Mouse (Mus musculus) spleen, adult 2 months (tissue): ENCODE results near the gene Ube3b. TPM values are rescaled to one million over a fixed set of nuclear protein-coding genes. Genes with fewer than 3 reads are reported as not detected.

Experiments
- DNase-seq, 2 experiments: peaks; one replicate each; pipeline versions ENCODE4 v3.0.0 to v3.0.0-alpha.2; 2012 to 2021; ENCODE audit warnings: low spot score in 2 of 2, low read depth in 1 of 2
- H3K27ac ChIP-seq: fragments of 200-500 bp; 2 replicates; pipeline ENCODE4 v1.5.1; 2012; ENCODE audit warnings: low read length, inconsistent platforms; ENCODE audit not compliant: insufficient read depth
- H3K27me3 ChIP-seq: fragments of 200-500 bp; 2 replicates; pipeline ENCODE4 v1.6.1; 2012; ENCODE audit warnings: mild to moderate bottlenecking, moderate library complexity, low read length, inconsistent platforms; ENCODE audit not compliant: control insufficient read depth, insufficient read depth
- H3K36me3 ChIP-seq: fragments of 200-500 bp; 2 replicates; pipeline ENCODE4 v1.6.1; 2012; ENCODE audit warnings: mild to moderate bottlenecking, low read length, inconsistent platforms; ENCODE audit not compliant: control insufficient read depth, insufficient read depth
- H3K4me1 ChIP-seq: fragments of 200-500 bp; 2 replicates; pipeline ENCODE4 v1.6.1; 2011; ENCODE audit warnings: inconsistent platforms; ENCODE audit not compliant: control insufficient read depth, insufficient read depth, insufficient read length
- H3K4me3 ChIP-seq: fragments of 200-500 bp; 2 replicates; pipeline ENCODE4 v1.5.1; 2011; ENCODE audit warnings: mild to moderate bottlenecking, inconsistent platforms; ENCODE audit not compliant: insufficient read depth, insufficient read length; ENCODE audit errors: extremely low read depth
- CTCF ChIP-seq: fragments of 200-500 bp; IDR thresholded peaks from 2 replicates; pipeline ENCODE4 v1.5.1; 2011; ENCODE audit warnings: mild to moderate bottlenecking, inconsistent platforms; ENCODE audit not compliant: insufficient read depth, insufficient read length, insufficient replicate concordance; ENCODE audit errors: extremely low read depth
- POLR2A ChIP-seq: fragments of 200-500 bp; IDR thresholded peaks from 2 replicates; pipeline ENCODE4 v1.6.1; 2011; ENCODE audit warnings: low read depth, low read length, inconsistent platforms
- WGBS: fragments of 180-500 bp; shearing (Covaris S2); methylation state at CpG from one replicate; pipeline ENCODE4 v1.1.7; 2018; 5-methylcytosine and 5-hydroxymethylcytosine counted together
- polyA plus RNA-seq: library from polyadenylated mRNA; depleted of rRNA; stranded (reverse); fragments of >200 nt; gene quantifications from 2 replicates; pipeline ENCODE4 v1.2.3, GENCODE M21; 2012

The Ube3b gene
- polyA plus RNA-seq, 1 experiment: 44.4 TPM

DNA sequence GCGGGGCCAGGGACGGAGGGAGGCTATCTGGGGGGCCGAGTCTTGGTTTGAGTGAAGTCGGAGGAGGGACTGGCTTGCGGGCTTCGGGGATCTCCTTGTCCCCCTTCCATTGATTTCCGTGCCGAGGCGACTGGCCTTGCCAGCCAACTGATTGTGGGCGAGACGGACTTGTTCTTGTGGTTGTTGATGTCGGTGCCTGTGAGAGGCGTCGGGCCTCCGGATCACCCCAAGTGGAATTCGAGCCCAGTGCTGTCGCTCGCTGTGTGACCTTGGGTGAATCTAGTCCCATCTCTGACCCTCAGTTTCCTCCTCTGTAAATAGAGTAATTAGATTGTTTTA, 575 bp downstream of the Ube3b start:
- TF ChIP-seq POLR2A (no peak), CTCF (no peak)
- peaks cover 8% of the 10 kb centered on the region for H3K36me3 ChIP-seq
- DNase-seq: no peak
- 2% methylated on average over 18 of the region's 18 CpGs for WGBS
- H3K4me1 ChIP-seq: peaks cover 13% of the 10 kb centered on the region; the same call in 1 of the 2 replicates
- H3K27ac ChIP-seq: peak overlapping the region; percentile 80
- H3K4me3 ChIP-seq: peak overlapping the region; percentile 87
- H3K27me3 ChIP-seq: no peaks in the 10 kb centered on the region

DNA sequence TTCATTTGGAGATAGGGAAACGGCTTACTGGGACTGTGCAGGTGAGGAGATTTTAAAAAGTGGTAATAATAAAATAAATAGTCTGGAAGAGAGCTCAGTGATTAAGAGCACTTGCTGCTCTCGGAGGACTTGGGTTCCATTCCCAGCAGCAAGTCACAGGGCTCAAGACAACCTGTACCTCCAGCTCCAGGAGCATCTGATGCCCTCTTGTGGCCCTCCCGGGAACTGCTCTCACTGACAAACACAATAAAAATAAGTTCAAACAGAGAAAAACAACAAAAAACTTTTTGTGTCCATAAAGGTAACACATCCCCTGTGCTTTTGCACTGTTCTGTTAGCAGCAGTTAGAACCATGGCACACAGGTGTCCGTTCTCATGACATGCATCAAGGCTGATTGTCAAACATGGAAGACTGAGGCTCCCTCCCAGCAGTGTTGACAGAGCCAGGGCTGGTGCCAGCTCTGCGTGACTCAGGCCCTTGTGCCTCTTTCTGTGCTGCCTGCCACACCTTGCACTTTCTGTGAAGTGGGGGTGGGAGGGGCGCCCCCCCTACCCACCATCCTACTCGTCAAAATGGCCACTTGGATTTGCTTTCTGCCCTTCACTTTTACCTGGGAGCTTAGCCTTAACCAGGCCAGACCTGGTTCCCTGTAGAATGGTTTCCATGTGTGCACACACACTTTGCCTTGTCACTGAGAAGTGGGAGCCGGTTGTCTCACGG, 2.9 kb downstream of the Ube3b start:
- Histone ChIP-seq H3K36me3 (peaks cover 26% of the 10 kb centered on the region), H3K27ac (no peak overlapping the region), H3K4me3 (no peak overlapping the region), H3K4me1 (peaks cover 3% of the 10 kb centered on the region; the same call in 1 of the 2 replicates), H3K27me3 (no peaks in the 10 kb centered on the region)
- 84% methylated on average over 9 of the region's 9 CpGs for WGBS
- no peak for TF ChIP-seq POLR2A
- TF ChIP-seq CTCF: peak; percentile 57; the same call in 1 of the 2 replicates
- peak; percentile 21 to 51 for DNase-seq

DNA sequence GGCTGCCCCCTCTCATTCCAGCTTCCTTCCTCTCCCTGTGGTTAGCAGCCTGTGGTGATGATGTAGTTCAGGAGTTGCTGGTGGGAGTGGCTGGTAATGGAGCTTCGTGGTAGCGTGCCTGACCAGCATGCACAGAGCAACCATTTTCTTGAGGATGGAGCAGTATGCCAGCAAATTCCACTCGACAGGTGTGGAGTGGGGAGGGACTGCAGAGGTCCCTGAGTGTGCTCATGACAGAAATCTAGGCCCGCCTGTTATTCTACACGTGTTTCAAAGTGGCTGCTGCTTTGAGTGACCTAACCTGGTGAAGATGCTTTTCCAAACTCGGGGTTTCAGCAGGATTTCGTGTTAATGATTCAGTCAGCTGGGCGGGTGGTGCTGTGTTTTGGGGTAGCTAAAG, 4.0 kb downstream of the Ube3b start:
- Histone ChIP-seq H3K27ac (no peak overlapping the region), H3K4me1 (peaks cover 3% of the 10 kb centered on the region; the same call in 1 of the 2 replicates), H3K27me3 (no peaks in the 10 kb centered on the region), H3K36me3 (peaks cover 34% of the 10 kb centered on the region), H3K4me3 (no peak overlapping the region)
- 93% methylated on average over 8 of the region's 8 CpGs for WGBS
- DNase-seq: no peak
- TF ChIP-seq POLR2A (no peak), CTCF (no peak)

DNA sequence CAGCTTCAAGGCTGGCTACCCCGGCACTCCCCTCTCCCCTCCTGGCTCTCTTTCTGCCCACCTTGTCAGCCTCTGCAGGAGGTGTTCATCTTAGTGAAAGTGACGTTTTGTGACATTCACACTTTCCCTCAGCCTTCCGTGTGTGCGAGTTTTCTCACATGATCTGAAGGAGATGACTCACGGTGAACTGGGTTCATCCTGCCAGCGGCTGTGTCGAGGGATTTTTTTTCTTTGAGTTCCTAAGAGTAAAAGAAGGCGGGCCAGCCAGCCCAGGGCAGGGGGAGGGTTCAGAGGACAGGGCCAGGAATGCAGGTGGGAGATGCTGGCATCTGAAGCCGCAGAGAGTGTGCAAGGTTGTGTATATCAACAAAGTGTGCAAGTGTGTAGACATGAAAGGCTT, 12.8 kb downstream of the Ube3b start:
- DNase-seq: no peak
- peaks cover 50% of the 10 kb centered on the region for H3K36me3 ChIP-seq
- TF ChIP-seq CTCF (no peak), POLR2A (no peak)

DNA sequence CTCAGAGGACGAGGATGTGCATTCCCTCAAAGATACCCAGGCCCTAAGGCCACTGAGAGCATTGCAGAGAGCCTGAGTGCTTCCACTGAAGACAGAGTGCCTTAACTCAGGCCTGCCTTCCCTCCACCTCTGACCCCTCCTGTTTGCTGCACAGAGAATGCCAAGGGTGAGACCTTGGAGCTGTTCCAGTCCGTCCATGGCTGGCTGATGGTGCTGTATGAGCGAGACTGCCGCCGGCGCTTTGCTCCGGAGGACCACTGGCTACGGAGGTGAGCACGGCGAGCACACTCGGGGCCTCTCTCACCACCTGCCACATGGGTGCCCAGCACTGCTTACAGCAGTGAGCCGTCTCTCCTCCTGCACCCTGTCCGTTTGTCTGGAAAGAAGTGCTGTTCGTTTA, 26.2 kb downstream of the Ube3b start:
- no peaks in the 10 kb centered on the region for H3K4me1 ChIP-seq
- H3K4me3 ChIP-seq: no peak overlapping the region
- 89% methylated on average over 14 of the region's 14 CpGs for WGBS
- TF ChIP-seq POLR2A (no peak), CTCF (no peak)
- H3K27me3 ChIP-seq: no peaks in the 10 kb centered on the region
- no peak for DNase-seq
- H3K27ac ChIP-seq: no peak overlapping the region
- peaks cover 88% of the 10 kb centered on the region for H3K36me3 ChIP-seq

More for the DNA sequence above, 12.8 kb downstream of the Ube3b start:
- WGBS: 92% methylated on average over 9 of the region's 9 CpGs
- Histone ChIP-seq H3K27me3 (no peaks in the 10 kb centered on the region), H3K4me3 (no peak overlapping the region), H3K4me1 (no peaks in the 10 kb centered on the region), H3K27ac (no peak overlapping the region)

DNA sequence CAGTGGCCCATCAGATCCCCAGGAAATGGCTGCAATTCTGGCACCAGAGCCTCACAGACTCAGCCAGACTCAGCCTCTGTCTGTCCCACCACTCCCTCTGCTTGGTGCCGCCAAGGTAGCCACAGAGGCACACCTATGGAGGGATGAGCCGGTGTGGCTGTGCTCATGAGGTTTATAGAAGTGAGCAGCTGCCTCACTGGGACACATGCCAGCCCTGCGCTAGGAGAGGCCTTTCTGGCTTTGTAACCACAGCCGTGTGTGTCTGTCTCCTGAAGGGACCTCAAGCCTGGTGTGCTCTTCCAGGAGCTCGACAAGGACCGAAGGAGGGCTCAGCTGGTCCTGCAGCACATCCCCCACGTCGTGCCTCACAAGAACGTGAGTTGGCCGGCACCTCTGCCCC, 26.9 kb downstream of the Ube3b start:
- WGBS: 86% methylated on average over 10 of the region's 10 CpGs
- no peaks in the 10 kb centered on the region for H3K27me3 ChIP-seq
- TF ChIP-seq CTCF: no peak
- no peak for TF ChIP-seq POLR2A
- H3K36me3 ChIP-seq: peaks cover 88% of the 10 kb centered on the region
- no peaks in the 10 kb centered on the region for H3K4me1 ChIP-seq
- no peak overlapping the region for H3K4me3 ChIP-seq
- H3K27ac ChIP-seq: no peak overlapping the region
- DNase-seq: no peak

DNA sequence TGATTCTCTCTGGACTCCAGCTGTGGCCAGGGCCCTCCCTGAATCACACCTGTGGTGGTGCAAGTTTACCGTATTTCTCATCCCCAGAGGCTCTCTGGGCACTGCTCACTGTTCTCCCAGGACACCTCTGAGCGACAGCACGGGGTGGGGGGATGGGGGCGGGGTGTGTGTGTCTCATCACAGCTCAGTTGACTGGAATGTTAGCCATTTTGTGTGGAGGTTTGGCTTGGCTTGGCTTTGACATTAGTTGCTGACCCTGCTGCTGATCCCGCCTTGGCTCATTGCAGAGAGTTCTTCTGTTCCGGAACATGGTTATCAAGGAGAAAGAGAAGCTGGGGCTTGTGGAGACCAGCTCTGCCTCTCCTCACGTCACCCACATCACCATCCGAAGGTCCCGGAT, 27.4 kb downstream of the Ube3b start:
- Histone ChIP-seq H3K27ac (no peak overlapping the region), H3K36me3 (peaks cover 88% of the 10 kb centered on the region), H3K4me3 (no peak overlapping the region), H3K27me3 (no peaks in the 10 kb centered on the region), H3K4me1 (no peaks in the 10 kb centered on the region)
- TF ChIP-seq CTCF: no peak
- TF ChIP-seq POLR2A: no peak
- no peak for DNase-seq
- WGBS: 96% methylated on average over 9 of the region's 9 CpGs
